Mouse (Mus musculus): ENCODE data around the gene Slc15a1. TPM values are rescaled to one million over a fixed set of nuclear protein-coding genes. Genes with fewer than 3 reads are reported as not detected.

Slc15a1 gene
- total RNA-seq (2021) = not detected
- long read RNA-seq, experiment 1 = 0 reads
- long read RNA-seq, experiment 2 = 0 reads

DNA sequence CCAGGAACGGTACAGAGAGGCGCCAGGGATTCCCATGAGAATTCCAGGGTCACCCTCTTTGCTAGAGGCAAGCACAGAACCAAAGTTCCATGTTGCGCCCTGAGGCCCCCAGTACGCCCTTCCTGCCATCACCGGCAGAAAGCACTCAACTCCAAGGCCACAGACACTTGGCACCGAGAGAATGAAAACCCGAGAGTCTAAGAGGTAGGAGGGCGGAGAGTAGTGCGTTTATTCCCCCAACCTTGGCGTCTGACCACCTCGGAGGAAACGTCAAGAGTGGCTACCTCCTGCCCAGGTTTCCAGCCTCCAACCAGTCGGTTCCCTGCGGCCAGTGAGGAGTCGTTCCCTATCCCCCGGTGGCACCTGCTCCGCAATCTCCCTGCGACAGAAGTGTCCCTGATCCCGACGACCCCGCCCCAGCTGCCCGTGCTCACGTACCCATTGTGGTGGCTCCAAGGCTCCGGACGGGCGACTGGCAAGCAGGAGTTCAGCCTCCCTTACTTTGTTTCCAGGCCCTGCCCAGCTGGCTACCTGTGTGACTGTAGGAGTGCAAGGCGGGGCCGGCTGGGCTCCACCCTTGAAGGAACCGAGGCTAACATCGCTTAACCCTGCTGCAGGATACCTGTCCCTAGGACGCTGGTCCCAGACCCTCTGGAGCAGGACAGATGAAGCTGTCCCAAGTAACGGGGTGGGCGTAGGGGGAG lies at the start of gene Slc15a1:
Gene Slc15a1, minus strand, starts transcription at position 472 of the 704 bp plus-strand sequence.
- no peak for DNase-seq (ENCODE audit: low spot score in 2 of 2)

DNA sequence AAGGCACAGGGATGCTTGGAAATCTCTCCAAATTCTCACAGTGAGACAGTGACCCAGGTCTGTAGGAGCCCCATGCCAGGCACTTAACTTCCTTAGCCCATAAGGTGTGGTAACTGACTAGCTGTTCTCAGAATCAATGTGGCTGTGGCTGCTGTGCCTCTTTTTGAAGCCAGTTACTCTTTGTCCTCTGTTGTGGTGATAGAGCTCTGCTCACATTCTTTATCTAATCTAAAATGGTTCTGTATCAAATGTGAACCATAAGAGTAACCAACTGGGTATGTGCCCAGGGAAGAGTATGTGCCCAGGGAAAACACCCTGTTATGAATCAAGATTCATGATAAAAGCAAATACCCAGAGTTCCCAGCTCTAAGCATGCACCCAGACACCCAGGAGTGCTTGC lies 48.7 kb upstream of the Slc15a1 start:
- DNase-seq (ENCODE audit: low spot score in 2 of 2) = no peak

DNA sequence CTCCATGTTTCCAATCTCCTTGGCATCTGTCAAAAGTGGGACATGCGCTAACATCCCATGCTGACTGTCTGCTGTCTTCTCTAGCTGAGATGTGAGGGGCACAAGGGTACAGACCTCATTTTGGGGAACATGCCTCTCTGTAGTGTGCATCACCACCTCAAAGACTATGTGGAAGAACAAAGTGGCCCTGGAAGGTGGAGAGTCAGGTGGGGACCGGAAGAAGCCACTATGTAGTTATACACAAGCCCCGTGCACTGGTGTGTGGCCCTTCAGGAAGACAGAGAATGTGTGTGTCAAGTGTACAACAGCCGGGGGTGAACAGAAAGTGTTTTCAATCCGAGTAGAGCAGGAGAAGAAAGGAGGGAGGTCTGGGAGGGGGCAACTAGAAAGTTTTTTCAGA lies 47.5 kb upstream of the Slc15a1 start:
- no peak for DNase-seq (ENCODE audit: low spot score in 2 of 2)

DNA sequence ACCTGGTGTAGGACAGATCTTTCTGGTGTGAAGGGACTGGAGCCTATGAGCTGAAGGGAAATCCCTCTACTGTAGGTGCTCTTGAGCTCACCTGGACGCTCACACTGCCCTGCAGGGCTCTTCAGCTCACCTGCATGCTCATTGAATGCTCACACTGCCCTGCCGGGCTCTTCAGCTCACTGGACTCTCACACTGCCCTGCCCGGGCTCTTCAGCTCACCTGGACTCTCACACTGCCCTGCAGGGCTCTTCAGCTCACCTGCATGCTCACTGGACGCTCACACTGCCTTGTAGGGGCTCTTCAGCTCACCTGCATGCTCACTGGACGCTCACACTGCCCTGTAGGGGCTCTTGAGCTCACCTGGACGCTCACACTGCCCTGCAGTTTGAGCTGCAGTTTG lies 44.8 kb upstream of the Slc15a1 start:
- DNase-seq (ENCODE audit: low spot score in 2 of 2) = no peak

DNA sequence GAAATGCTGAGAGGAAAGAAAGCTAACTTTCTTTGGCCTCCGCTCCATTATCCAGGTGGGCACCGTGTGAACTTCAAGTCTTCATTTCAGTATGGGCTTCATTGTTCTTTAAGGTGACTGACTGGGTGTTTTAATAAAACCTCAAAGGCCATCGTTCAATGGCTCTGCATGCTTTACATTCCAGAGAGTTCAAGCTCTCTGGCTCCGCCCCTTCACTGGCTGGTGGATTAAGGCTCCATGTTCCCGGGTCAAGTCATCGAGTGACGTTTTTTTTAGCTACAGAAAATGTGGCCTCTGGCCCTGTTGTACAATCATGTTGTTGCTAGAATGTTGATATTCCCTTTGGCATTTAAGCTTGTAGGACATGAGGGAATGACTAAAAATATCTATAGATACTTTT lies 42.7 kb upstream of the Slc15a1 start:
- no peak for DNase-seq (ENCODE audit: low spot score in 2 of 2)

DNA sequence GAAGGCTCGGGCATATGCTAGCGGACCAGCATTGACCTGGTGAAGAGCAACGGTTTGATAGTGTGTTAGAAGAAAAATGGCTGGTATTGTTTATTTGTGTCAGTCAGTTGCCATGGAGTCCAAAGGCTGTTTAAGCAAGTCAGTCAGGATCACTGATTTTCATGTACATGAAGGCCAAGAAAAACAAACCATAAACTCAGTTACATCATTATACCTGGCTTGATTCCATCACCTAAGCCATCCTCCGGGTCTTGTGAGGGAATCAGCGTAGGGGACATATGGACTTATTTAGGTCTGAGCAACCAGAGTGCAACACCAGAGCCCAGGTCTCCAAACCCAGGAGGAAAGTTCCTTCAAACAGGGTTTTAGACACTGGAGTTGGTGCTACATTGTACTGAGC lies 41.6 kb upstream of the Slc15a1 start:
- DNase-seq (ENCODE audit: low spot score in 2 of 2) = no peak

DNA sequence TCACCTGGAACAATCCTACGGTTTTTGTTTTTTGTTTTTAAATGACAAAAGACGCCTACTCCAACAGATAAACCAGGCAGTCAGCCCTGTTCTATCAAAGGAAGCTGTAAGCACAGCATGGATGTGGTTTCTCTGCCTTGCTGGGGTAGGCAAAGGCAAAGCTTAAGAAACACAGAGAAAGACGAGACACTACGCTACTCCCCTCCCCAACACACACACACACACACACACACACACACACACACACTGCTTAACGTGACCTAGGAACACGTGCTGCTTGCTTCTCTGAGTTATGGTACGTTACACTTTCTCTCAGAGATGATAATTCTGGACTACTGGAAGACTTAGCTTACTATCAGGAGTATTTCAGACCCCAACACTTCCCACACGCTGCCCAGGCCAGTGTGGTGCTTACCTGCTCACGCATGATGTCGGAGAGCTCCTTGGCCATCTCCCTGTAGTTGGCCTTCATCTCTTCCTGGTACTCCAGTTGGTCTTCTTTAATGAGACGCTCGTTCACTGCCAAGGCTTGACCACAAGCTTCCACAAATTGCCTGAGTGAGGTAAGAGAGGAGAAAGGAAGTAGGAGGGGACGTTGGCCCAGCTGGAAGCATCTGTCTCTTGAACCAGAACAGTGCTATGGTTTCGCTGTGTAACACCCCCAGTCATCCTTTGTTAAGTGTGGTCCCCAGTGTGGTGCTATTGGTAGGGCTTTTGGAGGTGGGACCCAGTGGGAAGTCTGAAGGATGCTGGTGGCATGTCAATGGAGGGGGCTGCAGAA lies 40.7 kb upstream of the Slc15a1 start:
- no peak for DNase-seq (ENCODE audit: low spot score in 2 of 2)

DNA sequence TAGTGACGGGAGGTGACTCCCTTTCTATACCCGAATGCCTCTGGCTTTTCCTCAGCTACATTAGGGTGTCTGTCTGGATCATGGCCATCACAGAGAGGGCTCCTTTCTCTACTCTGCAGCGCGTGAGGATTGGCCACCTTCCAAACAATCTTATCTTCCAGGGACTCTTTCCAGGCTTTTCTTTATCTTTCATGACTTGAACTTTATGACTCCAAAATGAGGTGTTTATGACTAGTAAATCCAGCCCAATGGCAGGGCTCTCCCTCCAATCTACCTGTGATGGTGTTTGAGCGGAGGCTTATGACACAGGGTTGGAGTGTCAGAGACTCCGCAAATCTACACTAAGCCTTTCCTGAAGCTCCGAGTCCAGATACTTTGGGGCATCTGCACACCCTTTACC lies 36.2 kb upstream of the Slc15a1 start:
- DNase-seq (ENCODE audit: low spot score in 2 of 2) = no peak

DNA sequence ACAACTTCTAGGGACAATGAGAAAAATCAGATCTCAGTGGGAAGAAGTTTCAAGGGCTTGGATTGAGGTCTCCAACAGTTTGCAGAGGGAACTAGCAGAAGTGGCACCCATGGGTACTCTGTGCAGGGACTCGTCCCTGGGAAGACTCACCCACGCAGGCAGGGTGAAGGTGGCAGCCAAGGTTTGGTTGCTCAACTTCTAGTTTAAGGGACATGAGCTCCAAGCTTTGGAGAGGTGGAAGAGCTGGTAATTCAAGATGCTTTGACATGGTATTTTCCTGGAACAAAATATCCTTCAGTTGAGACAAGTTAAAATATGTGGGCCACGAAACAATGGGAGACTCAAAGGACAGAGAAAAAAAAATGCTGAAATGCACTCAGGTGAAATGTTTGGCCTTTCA lies 29.4 kb upstream of the Slc15a1 start:
- no peak for DNase-seq (ENCODE audit: low spot score in 2 of 2)

DNA sequence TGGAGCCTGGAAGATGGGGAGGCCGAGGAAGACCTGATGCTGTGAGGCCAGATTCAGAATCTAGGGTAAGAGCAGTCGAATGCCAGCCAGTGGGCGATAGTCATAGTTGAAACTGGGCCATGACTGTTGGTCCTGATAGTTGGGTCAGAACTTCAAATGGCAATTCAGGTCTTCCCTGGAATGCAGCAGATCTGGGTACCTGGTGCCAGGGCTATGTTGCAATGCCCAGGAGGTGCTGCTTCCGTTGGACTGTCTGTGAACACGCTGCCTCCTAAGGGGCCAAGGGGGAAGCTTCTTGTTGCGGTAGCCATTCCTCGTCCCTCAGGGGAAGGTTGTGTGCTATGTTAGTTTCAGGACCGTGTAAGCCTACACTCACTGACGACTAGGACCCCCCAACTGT lies 25.8 kb upstream of the Slc15a1 start:
- DNase-seq (ENCODE audit: low spot score in 2 of 2) = no peak

DNA sequence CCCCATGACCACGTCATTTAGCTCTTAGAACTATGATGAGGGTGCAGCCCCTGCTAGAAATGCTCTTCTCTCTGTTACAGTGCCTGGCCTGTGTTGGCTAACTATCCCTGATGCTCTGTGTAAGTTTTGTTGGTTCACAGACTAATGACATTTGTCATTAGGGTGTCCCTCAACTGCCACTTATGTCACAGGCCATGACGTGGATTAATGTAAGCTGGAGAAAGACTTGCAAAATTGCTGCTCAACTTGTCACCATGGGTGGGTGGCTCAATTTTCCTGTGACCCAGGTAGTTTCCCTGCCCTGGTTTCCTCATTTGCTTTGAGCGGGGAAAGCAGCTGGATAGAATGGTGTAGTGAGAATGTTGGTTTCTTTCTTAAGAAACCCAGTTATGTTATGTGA lies 22.8 kb upstream of the Slc15a1 start:
- DNase-seq (ENCODE audit: low spot score in 2 of 2) = no peak

DNA sequence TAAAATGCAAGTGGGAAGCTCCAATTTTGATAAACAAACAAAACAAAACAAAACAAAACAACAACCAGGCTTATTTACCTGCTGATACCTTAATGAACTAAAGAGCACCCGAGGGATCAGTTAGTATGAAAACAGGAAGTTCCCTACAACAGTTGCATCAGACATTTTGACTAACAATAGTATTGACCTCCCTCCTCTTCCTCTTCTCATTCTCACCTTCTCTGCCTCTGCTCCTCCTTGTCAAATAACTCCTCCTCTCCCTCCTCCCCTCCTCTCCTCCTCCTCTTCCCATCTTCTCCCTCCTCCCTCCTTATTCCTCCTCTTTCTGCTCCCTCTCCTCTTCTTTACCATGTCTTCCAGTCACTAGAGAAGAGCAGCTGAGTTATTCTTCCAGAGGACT lies 22.1 kb upstream of the Slc15a1 start:
- DNase-seq (ENCODE audit: low spot score in 2 of 2) = no peak

DNA sequence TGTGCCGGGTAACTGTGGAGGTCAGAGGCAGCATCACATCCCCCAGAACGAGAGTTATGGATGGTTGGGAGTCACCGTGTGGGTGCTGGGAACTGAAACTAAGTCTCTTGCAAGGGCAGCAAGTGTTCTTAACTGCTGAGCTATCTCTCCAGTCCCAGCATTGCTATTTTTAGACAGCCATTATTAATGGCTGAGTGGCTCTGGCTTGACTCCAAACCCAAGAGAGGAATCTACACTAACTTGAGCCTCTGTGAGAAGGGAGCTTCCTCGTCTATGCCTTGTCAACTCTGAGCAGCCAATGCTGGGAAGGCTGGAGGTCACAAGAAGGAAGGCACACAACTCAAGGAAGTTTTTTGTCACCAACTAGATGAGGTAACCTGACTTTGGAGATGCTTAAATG lies 16.7 kb upstream of the Slc15a1 start:
- DNase-seq (ENCODE audit: low spot score in 2 of 2) = no peak

DNA sequence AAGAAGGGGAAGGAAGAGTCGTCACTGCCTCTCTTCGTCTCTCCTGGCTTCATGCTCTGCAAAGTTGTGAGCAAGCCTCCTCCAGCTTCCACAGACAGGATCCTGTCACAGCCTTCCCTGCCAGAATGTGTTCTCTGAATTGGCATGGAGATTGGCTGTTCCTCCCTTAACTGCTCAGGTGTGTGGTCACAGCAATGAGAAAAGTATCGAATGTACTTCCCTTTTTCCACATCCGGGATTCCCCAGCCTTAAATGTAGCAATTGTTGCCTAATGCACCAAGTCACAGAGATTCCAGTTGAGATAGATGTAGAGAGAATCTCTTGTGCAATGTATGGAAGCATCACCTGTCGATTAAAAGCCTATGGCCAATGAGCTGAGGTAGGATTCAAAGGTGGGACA lies 11.8 kb upstream of the Slc15a1 start:
- no peak for DNase-seq (ENCODE audit: low spot score in 2 of 2)

DNA sequence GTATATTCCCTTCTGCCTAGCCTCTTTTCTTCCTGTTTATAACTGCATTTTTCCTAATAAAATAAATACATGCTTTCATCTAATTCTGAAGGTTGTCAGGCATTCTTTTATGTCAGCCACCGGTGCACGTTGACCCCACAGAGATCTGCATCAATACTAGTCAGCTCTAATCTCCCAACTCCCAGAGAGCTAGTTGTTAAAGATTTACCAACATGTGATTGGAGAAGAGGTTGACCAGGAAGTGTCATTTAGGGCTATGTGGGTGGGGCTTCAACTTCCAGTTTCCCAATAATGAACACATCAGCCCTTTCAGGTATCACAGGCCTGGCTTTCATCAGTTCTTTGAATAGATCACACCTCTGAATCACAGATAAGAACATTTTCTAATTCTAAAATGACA lies 3.9 kb upstream of the Slc15a1 start:
- DNase-seq (ENCODE audit: low spot score in 2 of 2) = no peak

DNA sequence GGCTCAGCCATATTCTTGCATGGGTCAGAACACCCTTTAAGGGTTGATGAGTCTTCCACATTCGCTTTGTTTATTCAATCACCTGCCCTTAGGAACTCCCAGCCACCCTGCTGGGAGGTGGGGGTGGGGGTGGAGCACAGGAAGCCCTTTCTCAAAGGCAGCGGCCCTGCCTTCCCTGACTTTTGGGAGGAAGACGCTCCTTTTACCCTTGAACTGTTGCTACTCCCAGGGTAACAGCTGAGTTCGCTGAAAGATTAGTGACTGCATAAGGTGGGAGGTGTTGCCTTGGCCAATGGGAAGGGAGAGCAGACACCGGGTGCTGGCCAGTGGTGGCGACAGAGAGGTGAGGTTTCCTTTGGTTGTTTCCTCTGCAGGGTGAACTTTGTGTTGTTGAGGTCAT lies 1.3 kb upstream of the Slc15a1 start:
- no peak for DNase-seq (ENCODE audit: low spot score in 2 of 2)

DNA sequence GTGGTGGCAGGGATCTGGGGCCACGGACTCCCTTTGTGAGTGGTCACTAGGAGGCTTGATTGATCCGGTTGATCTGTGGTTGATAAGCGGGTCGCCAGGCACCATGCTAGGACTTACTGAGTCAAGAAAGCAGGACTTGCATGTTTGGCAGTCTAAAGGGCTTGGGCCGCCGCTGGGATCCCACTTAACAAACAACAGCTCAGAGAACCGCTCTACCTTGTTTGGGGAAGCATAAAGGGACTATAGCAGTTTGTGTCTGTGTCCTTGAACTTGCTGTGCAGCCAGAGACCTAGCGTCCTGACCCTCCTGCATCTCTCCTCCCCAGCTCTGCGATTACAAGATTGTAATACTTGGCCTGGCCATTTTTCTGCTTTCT lies 421 bp upstream of the Slc15a1 start:
- DNase-seq (ENCODE audit: low spot score in 2 of 2) = no peak

DNA sequence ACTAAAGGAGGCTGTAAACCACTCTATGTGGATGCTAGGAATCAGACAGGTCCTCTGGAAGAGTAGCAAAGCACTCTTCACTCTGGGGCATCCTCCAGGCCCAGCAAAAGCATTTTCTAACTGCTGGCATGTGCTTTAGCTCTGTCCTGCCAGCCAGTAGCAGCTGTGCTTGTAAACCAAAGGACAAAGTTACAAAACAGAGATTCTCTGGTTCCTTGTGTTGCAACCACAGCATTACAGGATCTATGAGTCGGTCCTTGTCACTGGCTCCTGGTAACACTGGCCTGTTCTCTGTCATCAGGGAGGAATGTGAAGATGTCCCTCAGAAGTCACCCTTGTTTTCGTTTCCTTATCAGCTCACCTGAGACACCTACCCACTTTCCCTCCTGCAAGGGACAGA lies 4.5 kb downstream of the Slc15a1 start:
- no peak for DNase-seq (ENCODE audit: low spot score in 2 of 2)

DNA sequence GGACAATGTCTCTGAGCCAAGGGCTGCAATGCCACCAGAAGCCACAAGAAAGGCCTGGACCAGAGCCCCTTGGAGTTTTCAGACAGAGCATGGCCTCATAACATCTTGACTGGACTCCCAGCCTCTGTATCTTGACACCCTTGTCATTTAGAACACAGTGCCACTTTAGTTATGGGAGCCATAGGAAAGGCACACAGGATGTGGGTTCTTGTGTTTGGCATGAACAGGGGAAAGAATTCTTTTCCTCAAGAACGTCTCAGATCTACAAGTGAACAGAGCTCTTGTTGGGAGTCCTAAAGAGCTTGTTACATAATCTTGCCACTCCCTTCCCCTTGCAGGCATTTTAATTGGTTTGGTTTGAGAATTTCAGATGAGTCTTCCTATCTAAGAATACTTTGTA lies 5.3 kb downstream of the Slc15a1 start:
- no peak for DNase-seq (ENCODE audit: low spot score in 2 of 2)

DNA sequence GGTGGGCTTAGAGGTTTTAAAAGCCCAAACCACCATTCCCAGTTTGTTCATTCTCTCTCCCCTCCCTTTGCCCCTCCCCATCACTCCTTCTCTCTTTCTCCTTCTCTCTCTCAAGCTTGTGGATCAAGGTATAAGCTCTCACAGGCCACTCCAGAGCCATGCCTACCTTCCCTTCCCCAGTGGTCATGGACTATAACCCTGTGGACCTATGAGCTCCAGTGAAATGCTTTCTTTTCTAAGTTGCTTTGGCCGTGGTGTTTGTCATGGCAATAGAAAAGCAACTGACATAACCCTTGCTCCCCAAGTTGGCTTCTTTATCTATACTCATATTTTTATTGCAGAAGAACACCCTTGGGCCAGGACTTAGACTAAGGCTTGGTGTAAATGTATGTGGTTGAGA lies 7.3 kb downstream of the Slc15a1 start:
- no peak for DNase-seq (ENCODE audit: low spot score in 2 of 2)

DNA sequence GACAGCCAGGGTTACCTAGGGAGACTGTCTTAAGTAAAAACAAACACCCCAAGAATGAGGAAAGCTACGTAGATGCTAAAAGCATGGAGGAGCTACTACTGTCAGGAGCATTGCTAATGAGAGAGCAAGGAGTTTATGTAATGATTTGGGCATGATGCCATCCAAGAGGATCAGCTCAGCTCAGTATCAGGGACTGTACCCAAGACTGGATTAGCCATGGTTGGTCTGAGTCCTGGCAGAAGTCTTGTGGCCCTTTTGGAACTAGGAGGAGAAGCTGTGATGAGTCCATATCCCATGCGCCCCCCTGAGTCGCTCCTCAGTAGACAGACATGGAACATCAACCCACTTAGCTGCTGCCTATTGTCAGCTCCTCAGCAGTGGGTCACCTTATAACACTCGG lies 9.3 kb downstream of the Slc15a1 start:
- no peak for DNase-seq (ENCODE audit: low spot score in 2 of 2)

DNA sequence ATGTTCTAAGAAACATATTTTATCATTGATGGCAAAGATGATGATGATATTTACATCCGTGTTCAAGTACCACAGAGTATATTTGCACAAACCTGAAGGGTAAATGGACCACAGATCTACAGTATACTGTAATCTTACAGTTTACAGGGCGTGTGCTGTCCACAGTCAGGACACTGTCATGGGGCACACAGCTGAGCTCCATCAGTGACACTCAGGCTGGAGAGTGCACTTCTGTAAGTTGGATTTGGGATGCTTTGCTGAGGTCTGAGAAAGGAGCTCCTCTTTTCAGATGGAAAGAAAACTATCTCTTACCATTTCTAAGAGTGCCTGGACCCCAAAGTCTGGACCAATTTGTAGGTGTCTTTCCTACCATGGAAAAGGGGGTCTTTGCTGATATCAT lies 9.9 kb downstream of the Slc15a1 start:
- DNase-seq (ENCODE audit: low spot score in 2 of 2) = no peak

DNA sequence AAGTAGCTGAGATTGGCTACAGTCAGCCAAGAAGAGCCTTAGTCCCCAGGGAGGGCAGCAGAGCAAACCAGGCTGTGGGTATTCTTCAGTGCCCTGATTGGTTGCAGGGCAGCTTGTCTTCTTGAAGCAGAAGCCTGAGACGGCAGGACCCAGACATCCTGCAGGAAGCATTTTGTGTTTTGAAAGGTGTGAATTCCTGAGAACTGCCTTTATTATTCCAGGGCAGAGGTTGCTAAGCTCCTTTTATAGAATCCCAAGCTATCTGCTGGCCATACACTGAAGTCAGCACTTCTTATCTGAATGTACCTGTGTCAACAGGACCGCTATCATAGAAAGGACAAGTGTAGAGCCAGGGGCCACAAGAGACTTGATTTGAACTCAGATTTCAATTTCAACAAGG lies 10.8 kb downstream of the Slc15a1 start:
- no peak for DNase-seq (ENCODE audit: low spot score in 2 of 2)

Measured in left cerebral cortex, adult 18-20 months (tissue).